Mouse (Mus musculus) embryonic facial prominence, embryonic 14.5 days (tissue): ENCODE results near the gene 1700001J03Rik. TPM values are rescaled to one million over a fixed set of nuclear protein-coding genes. Genes with fewer than 3 reads are reported as not detected.
A peak's percentile ranks its signal among the peaks of the same experiment; 100 is the strongest.
"Not testable (repeated sequence)": the region's sequence is repeated elsewhere in the genome, so short reads cannot be mapped to it uniquely, and the experiment has no call there.

Experiments used
- ATAC-seq: fragments of 200-750 bp; cut with Nextera tagmentation; 2 replicates; pipeline ENCODE4 v1.8.0; 2017; ENCODE audit warnings: low read depth, moderate number of reproducible peaks, moderate TSS enrichment
- DNase-seq: peaks from one replicate; pipeline ENCODE4 v3.0.0-alpha.2; 2015; ENCODE audit warnings: low spot score
- H3K27ac ChIP-seq: fragments of 300-500 bp; sonication (generic); replicated peaks from 2 replicates; pipeline ENCODE4 v1.5.1; 2014; ENCODE audit warnings: low read depth, mild to moderate bottlenecking, low read length, moderate library complexity
- H3K27me3 ChIP-seq: fragments of 300-500 bp; sonication (generic); replicated peaks from 2 replicates; pipeline ENCODE4 v1.6.1; 2014; ENCODE audit warnings: low read length; ENCODE audit not compliant: control insufficient read depth, insufficient read depth
- H3K36me3 ChIP-seq: fragments of 300-500 bp; sonication (generic); 2 replicates; pipeline ENCODE4 v1.6.1; 2014; ENCODE audit warnings: low read length, mixed read lengths; ENCODE audit not compliant: control insufficient read depth, insufficient read depth
- H3K4me1 ChIP-seq: fragments of 300-500 bp; sonication (generic); 2 replicates; pipeline ENCODE4 v1.6.1; 2014; ENCODE audit warnings: antibody characterized with exemption, low read length; ENCODE audit not compliant: control insufficient read depth, insufficient read depth
- H3K4me2 ChIP-seq: fragments of 300-500 bp; sonication (generic); 2 replicates; pipeline ENCODE4 v1.6.1; 2014; ENCODE audit warnings: low read depth, mild to moderate bottlenecking, low read length, moderate library complexity, mixed read lengths
- H3K4me3 ChIP-seq: fragments of 300-500 bp; sonication (generic); 2 replicates; pipeline ENCODE4 v1.5.1; 2014; ENCODE audit warnings: low read depth, mild to moderate bottlenecking, low read length
- H3K9ac ChIP-seq: fragments of 300-500 bp; sonication (generic); 2 replicates; pipeline ENCODE4 v1.6.1; 2014; ENCODE audit warnings: low read depth, mild to moderate bottlenecking, low read length, moderate library complexity, mixed read lengths
- H3K9me3 ChIP-seq: fragments of 300-500 bp; sonication (generic); 2 replicates; pipeline ENCODE4 v1.6.1; 2016; ENCODE audit warnings: low read length; ENCODE audit not compliant: control insufficient read depth
- WGBS: fragments of 180-500 bp; shearing (Covaris S2); extraction: QIAGEN DNeasy Blood & Tissue Kit; methylation state at CpG from one replicate; pipeline ENCODE4 v1.1.7; 2014; 5-methylcytosine and 5-hydroxymethylcytosine counted together
- polyA plus RNA-seq: library from polyadenylated mRNA; unstranded; fragments of >200 nt; fragmentation: Nextera tagmentation; extraction: Ambion mirVana; gene quantifications from 2 replicates; pipeline ENCODE4 v1.2.1, GENCODE M21; 2014

The 1700001J03Rik gene
- not detected in 2 replicates for polyA plus RNA-seq

GRCm38 (mm10) chr5:146185204-146185603 is at the start of gene 1700001J03Rik:
1700001J03Rik (minus strand) TSS chr5:146185304.
- H3K4me1 ChIP-seq, H3K27me3 ChIP-seq, H3K36me3 ChIP-seq, H3K27ac ChIP-seq, DNase-seq, H3K4me2 ChIP-seq, H3K9me3 ChIP-seq, H3K9ac ChIP-seq, H3K4me3 ChIP-seq, ATAC-seq: not testable (repeated sequence)
- 78% methylated on average over 4 of the region's 4 CpGs for WGBS

GRCm38 (mm10) chr5:146234336-146234735 is 49.2 kb upstream of the 1700001J03Rik start:
- Histone ChIP-seq H3K36me3 (no peaks in the 10 kb centered on the region), H3K4me2 (no peak overlapping the region), H3K9me3 (no peaks in the 10 kb centered on the region), H3K4me3 (no peak overlapping the region), H3K27me3 (no peaks in the 10 kb centered on the region), H3K4me1 (peaks cover 11% of the 10 kb centered on the region), H3K9ac (no peak overlapping the region), H3K27ac (no peak overlapping the region)
- DNase-seq = no peak
- 75% methylated on average over 1 of the region's 1 CpGs for WGBS
- ATAC-seq = no peak

- Histone ChIP-seq H3K4me3 (peak overlapping the region; percentile 78), H3K4me1 (peaks cover 11% of the 10 kb centered on the region), H3K36me3 (no peaks in the 10 kb centered on the region), H3K27me3 (no peaks in the 10 kb centered on the region), H3K9me3 (no peaks in the 10 kb centered on the region), H3K27ac (no peak overlapping the region), H3K4me2 (peak overlapping the region; percentile 70), H3K9ac (peak overlapping the region; percentile 92)
- ATAC-seq (no peak), DNase-seq (no peak)
- WGBS = 65% methylated on average over 11 of the region's 11 CpGs
Observed at GRCm38 (mm10) chr5:146232816-146233215, 47.7 kb upstream of the 1700001J03Rik start.

- 37% methylated on average over 6 of the region's 6 CpGs for WGBS
- DNase-seq (no peak), ATAC-seq (no peak)
- Histone ChIP-seq H3K27ac (no peak overlapping the region), H3K9ac (peak overlapping the region; percentile 92), H3K9me3 (no peaks in the 10 kb centered on the region), H3K4me2 (peak overlapping the region; percentile 70), H3K4me1 (peaks cover 11% of the 10 kb centered on the region), H3K27me3 (no peaks in the 10 kb centered on the region), H3K4me3 (peak overlapping the region; percentile 78), H3K36me3 (no peaks in the 10 kb centered on the region)
Observed at GRCm38 (mm10) chr5:146232056-146232675, 47.1 kb upstream of the 1700001J03Rik start.

GRCm38 (mm10) chr5:146231655-146231996 is 46.5 kb upstream of the 1700001J03Rik start:
- 0% methylated on average over 16 of the region's 19 CpGs for WGBS
- DNase-seq = no peak
- Histone ChIP-seq H3K27me3 (no peaks in the 10 kb centered on the region), H3K4me3 (peak overlapping the region; percentile 78), H3K36me3 (no peaks in the 10 kb centered on the region), H3K9ac (peak overlapping the region; percentile 92), H3K9me3 (no peaks in the 10 kb centered on the region), H3K27ac (peak overlapping the region; percentile 97), H3K4me2 (peak overlapping the region; percentile 70), H3K4me1 (peaks cover 11% of the 10 kb centered on the region)
- no peak; the same call in 1 of the 2 replicates for ATAC-seq

- DNase-seq (peak; percentile 97), ATAC-seq (peak; percentile 94)
- peaks cover 11% of the 10 kb centered on the region for H3K4me1 ChIP-seq
- H3K27me3 ChIP-seq = no peaks in the 10 kb centered on the region
- H3K9me3 ChIP-seq = no peaks in the 10 kb centered on the region
- under 1% methylated on average over 31 of the region's 102 CpGs for WGBS
- peak within 1 kb of the TSS; percentile 78 for H3K4me3 ChIP-seq
- peak within 1 kb of the TSS; percentile 97 for H3K27ac ChIP-seq
- peak within 1 kb of the TSS; percentile 92 for H3K9ac ChIP-seq
- no peaks in the 10 kb centered on the region for H3K36me3 ChIP-seq
- peak within 1 kb of the TSS; percentile 70 for H3K4me2 ChIP-seq
Observed at GRCm38 (mm10) chr5:146230864-146231654, 46.0 kb upstream of the 1700001J03Rik start, which contains the start of gene Cdk8. Cdk8 (plus strand) TSS chr5:146231230.

- WGBS = 57% methylated on average over 17 of the region's 17 CpGs
- Histone ChIP-seq H3K27ac (peak overlapping the region; percentile 97), H3K4me1 (peaks cover 11% of the 10 kb centered on the region), H3K36me3 (no peaks in the 10 kb centered on the region), H3K27me3 (no peaks in the 10 kb centered on the region), H3K9me3 (no peaks in the 10 kb centered on the region), H3K4me2 (peak overlapping the region; percentile 70), H3K4me3 (peak overlapping the region; percentile 78), H3K9ac (peak overlapping the region; percentile 92)
- DNase-seq = no peak
- no peak for ATAC-seq
Observed at GRCm38 (mm10) chr5:146229869-146230650, 45.0 kb upstream of the 1700001J03Rik start.

GRCm38 (mm10) chr5:146227496-146227895 is 42.4 kb upstream of the 1700001J03Rik start:
- no peaks in the 10 kb centered on the region for H3K36me3 ChIP-seq
- no peak overlapping the region for H3K9ac ChIP-seq
- ATAC-seq = no peak
- no peaks in the 10 kb centered on the region for H3K27me3 ChIP-seq
- H3K4me2 ChIP-seq = no peak overlapping the region
- H3K9me3 ChIP-seq = no peaks in the 10 kb centered on the region
- H3K4me3 ChIP-seq = no peak overlapping the region
- DNase-seq = no peak
- 85% methylated on average over 7 of the region's 8 CpGs for WGBS
- H3K4me1 ChIP-seq = peaks cover 5% of the 10 kb centered on the region
- no peak overlapping the region for H3K27ac ChIP-seq
